Mouse (Mus musculus) forebrain, embryonic 13.5 days (tissue): Measurements from ENCODE around the gene Polr1e. TPM values are rescaled to one million over a fixed set of nuclear protein-coding genes. Genes with fewer than 3 reads are reported as not detected.
A peak's percentile ranks its signal among the peaks of the same experiment; 100 is the strongest.
"Not testable (repeated sequence)": the region's sequence is repeated elsewhere in the genome, so short reads cannot be mapped to it uniquely, and the experiment has no call there.

Source experiments
- ATAC-seq: fragments of 200-750 bp; cut with Nextera tagmentation; 2 replicates; pipeline ENCODE4 v1.8.0; 2017
- H3K27ac ChIP-seq: fragments of 300-500 bp; sonication (generic); 2 replicates; pipeline ENCODE4 v1.5.1; 2015; ENCODE audit warnings: inconsistent platforms, mild to moderate bottlenecking, moderate library complexity
- H3K27me3 ChIP-seq: fragments of 300-500 bp; sonication (generic); 2 replicates; pipeline ENCODE4 v1.6.1; 2015; ENCODE audit warnings: mild to moderate bottlenecking, inconsistent platforms
- H3K36me3 ChIP-seq: fragments of 300-500 bp; sonication (generic); 2 replicates; pipeline ENCODE4 v1.6.1; 2015; ENCODE audit warnings: mild to moderate bottlenecking, inconsistent platforms; ENCODE audit not compliant: poor library complexity, severe bottlenecking
- H3K4me1 ChIP-seq: fragments of 300-500 bp; sonication (generic); 2 replicates; pipeline ENCODE4 v1.6.1; 2015; ENCODE audit warnings: inconsistent platforms
- H3K4me2 ChIP-seq: fragments of 300-500 bp; sonication (generic); 2 replicates; pipeline ENCODE4 v1.6.1; 2015; ENCODE audit warnings: inconsistent platforms, mild to moderate bottlenecking, moderate library complexity
- H3K4me3 ChIP-seq: fragments of 300-500 bp; sonication (generic); 2 replicates; pipeline ENCODE4 v1.5.1; 2015; ENCODE audit warnings: mild to moderate bottlenecking, inconsistent platforms
- H3K9ac ChIP-seq: fragments of 300-500 bp; sonication (generic); 2 replicates; pipeline ENCODE4 v1.6.1; 2015; ENCODE audit warnings: mild to moderate bottlenecking, inconsistent platforms
- H3K9me3 ChIP-seq: fragments of 300-500 bp; sonication (generic); replicated peaks from 2 replicates; pipeline ENCODE4 v1.6.1; 2016; ENCODE audit warnings: inconsistent platforms
- WGBS: fragments of 180-500 bp; shearing (Covaris S2); methylation state at CpG from one replicate; pipeline ENCODE4 v1.1.7; 2015; 5-methylcytosine and 5-hydroxymethylcytosine counted together
- polyA plus RNA-seq: library from polyadenylated mRNA; unstranded; fragments of >200 nt; fragmentation: Nextera tagmentation; extraction: Ambion mirVana; gene quantifications from 2 replicates; pipeline ENCODE4 v1.2.1, GENCODE M21; 2015

Gene Polr1e
- polyA plus RNA-seq, 1 experiment from 2014 or later, result 37.2 TPM

GRCm38 (mm10) chr4:45037455-45038410, 19.4 kb downstream of the Polr1e start:
- peaks cover 82% of the 10 kb centered on the region for H3K36me3 ChIP-seq

GRCm38 (mm10) chr4:45038879-45039278, 20.5 kb downstream of the Polr1e start:
- H3K4me1 ChIP-seq, H3K4me3 ChIP-seq, H3K4me2 ChIP-seq, ATAC-seq, H3K27ac ChIP-seq, H3K27me3 ChIP-seq, H3K9ac ChIP-seq, H3K9me3 ChIP-seq: not testable (repeated sequence)
- H3K36me3 ChIP-seq, result peaks cover 82% of the 10 kb centered on the region
- WGBS, result 62% methylated on average over 8 of the region's 8 CpGs

More at GRCm38 (mm10) chr4:45037455-45038410, 19.4 kb downstream of the Polr1e start:
- H3K27me3 ChIP-seq, result no peaks in the 10 kb centered on the region
- no peaks in the 10 kb centered on the region for H3K9me3 ChIP-seq
- no peak overlapping the region for H3K27ac ChIP-seq
- no peak for ATAC-seq
- no peaks in the 10 kb centered on the region for H3K4me1 ChIP-seq
- WGBS, result 90% methylated on average over 13 of the region's 13 CpGs
- no peak overlapping the region for H3K4me3 ChIP-seq
- no peak overlapping the region for H3K9ac ChIP-seq
- no peak overlapping the region for H3K4me2 ChIP-seq

- not testable (repeated sequence) for H3K4me3 ChIP-seq, H3K4me2 ChIP-seq, H3K9ac ChIP-seq, H3K9me3 ChIP-seq, H3K27ac ChIP-seq, H3K4me1 ChIP-seq, ATAC-seq, H3K27me3 ChIP-seq
- peaks cover 82% of the 10 kb centered on the region for H3K36me3 ChIP-seq
- WGBS, result 91% methylated on average over 7 of the region's 7 CpGs
Measured at GRCm38 (mm10) chr4:45039546-45039945, 21.2 kb downstream of the Polr1e start.

- Histone ChIP-seq H3K4me3 (no peak overlapping the region), H3K4me1 (no peaks in the 10 kb centered on the region), H3K4me2 (no peak overlapping the region), H3K36me3 (peaks cover 82% of the 10 kb centered on the region), H3K9me3 (no peaks in the 10 kb centered on the region), H3K27ac (no peak overlapping the region), H3K27me3 (no peaks in the 10 kb centered on the region), H3K9ac (no peak overlapping the region)
- ATAC-seq, result no peak
- WGBS, result 87% methylated on average over 7 of the region's 7 CpGs
Measured at GRCm38 (mm10) chr4:45040795-45041194, 22.4 kb downstream of the Polr1e start.

- ATAC-seq, result no peak
- no peak overlapping the region for H3K27ac ChIP-seq
- peaks cover 77% of the 10 kb centered on the region for H3K36me3 ChIP-seq
- H3K4me2 ChIP-seq, result no peak overlapping the region
- 0 out of 2 replicates have a peak, but pooled peaks cover 3% of the 10 kb centered on the region for H3K4me1 ChIP-seq
- H3K9ac ChIP-seq, result no peak overlapping the region
- no peaks in the 10 kb centered on the region for H3K9me3 ChIP-seq
- 95% methylated on average over 5 of the region's 5 CpGs for WGBS
- no peak overlapping the region for H3K4me3 ChIP-seq
- no peaks in the 10 kb centered on the region for H3K27me3 ChIP-seq
Measured at GRCm38 (mm10) chr4:45046679-45047078, 28.3 kb downstream of the Polr1e start.

- H3K27me3 ChIP-seq, result no peaks in the 10 kb centered on the region
- H3K36me3 ChIP-seq, result peaks cover 70% of the 10 kb centered on the region
- no peaks in the 10 kb centered on the region for H3K9me3 ChIP-seq
- ATAC-seq, result no peak
- H3K9ac ChIP-seq, result no peak overlapping the region
- no peak overlapping the region for H3K4me3 ChIP-seq
- 0 out of 2 replicates have a peak, but pooled peaks cover 3% of the 10 kb centered on the region for H3K4me1 ChIP-seq
- H3K4me2 ChIP-seq, result no peak overlapping the region
- 82% methylated on average over 9 of the region's 9 CpGs for WGBS
- no peak overlapping the region for H3K27ac ChIP-seq
Measured at GRCm38 (mm10) chr4:45047286-45047887, 29.0 kb downstream of the Polr1e start.

- 70% methylated on average over 9 of the region's 9 CpGs for WGBS
- H3K9ac ChIP-seq, result no peak overlapping the region
- ATAC-seq, result no peak
Measured at GRCm38 (mm10) chr4:45047956-45048355, 29.6 kb downstream of the Polr1e start.

GRCm38 (mm10) chr4:45054862-45055261, 36.5 kb downstream of the Polr1e start:
- H3K4me3 ChIP-seq, result no peak overlapping the region
- H3K36me3 ChIP-seq, result peaks cover 51% of the 10 kb centered on the region
- H3K9me3 ChIP-seq, result no peaks in the 10 kb centered on the region
- no peaks in the 10 kb centered on the region for H3K27me3 ChIP-seq
- no peaks in the 10 kb centered on the region for H3K4me1 ChIP-seq
- H3K4me2 ChIP-seq, result no peak overlapping the region
- H3K27ac ChIP-seq, result no peak overlapping the region
- no peak for ATAC-seq
- H3K9ac ChIP-seq, result no peak overlapping the region
- WGBS, result 54% methylated on average over 3 of the region's 3 CpGs

More at GRCm38 (mm10) chr4:45047956-45048355, 29.6 kb downstream of the Polr1e start:
- Histone ChIP-seq H3K27ac (peak overlapping the region; percentile 31), H3K4me3 (no peak overlapping the region), H3K4me1 (0 out of 2 replicates have a peak, but pooled peaks cover 3% of the 10 kb centered on the region), H3K9me3 (no peaks in the 10 kb centered on the region), H3K27me3 (no peaks in the 10 kb centered on the region), H3K36me3 (peaks cover 68% of the 10 kb centered on the region), H3K4me2 (no peak overlapping the region)

- no peaks in the 10 kb centered on the region for H3K4me1 ChIP-seq
- no peak overlapping the region for H3K4me2 ChIP-seq
- no peak overlapping the region for H3K4me3 ChIP-seq
- no peak overlapping the region for H3K27ac ChIP-seq
- ATAC-seq, result no peak
- H3K9ac ChIP-seq, result no peak overlapping the region
- H3K27me3 ChIP-seq, result no peaks in the 10 kb centered on the region
- peaks cover 51% of the 10 kb centered on the region for H3K36me3 ChIP-seq
- 91% methylated on average over 8 of the region's 8 CpGs for WGBS
- H3K9me3 ChIP-seq, result no peaks in the 10 kb centered on the region
Measured at GRCm38 (mm10) chr4:45055451-45055850, 37.1 kb downstream of the Polr1e start.

GRCm38 (mm10) chr4:45063836-45064235, 45.5 kb downstream of the Polr1e start:
- not testable (repeated sequence) for ATAC-seq, H3K4me1 ChIP-seq, H3K4me3 ChIP-seq, H3K9me3 ChIP-seq, H3K9ac ChIP-seq, H3K27ac ChIP-seq, H3K4me2 ChIP-seq, H3K27me3 ChIP-seq
- H3K36me3 ChIP-seq, result peaks cover 35% of the 10 kb centered on the region
- WGBS, result 76% methylated on average over 1 of the region's 1 CpGs

GRCm38 (mm10) chr4:45064577-45064976, 46.2 kb downstream of the Polr1e start:
- no peak for ATAC-seq
- peaks cover 9% of the 10 kb centered on the region; the same call in 1 of the 2 replicates for H3K4me1 ChIP-seq
- H3K9ac ChIP-seq, result no peak overlapping the region
- H3K9me3 ChIP-seq, result no peaks in the 10 kb centered on the region
- H3K27me3 ChIP-seq, result no peaks in the 10 kb centered on the region
- H3K4me2 ChIP-seq, result no peak overlapping the region
- no peak overlapping the region for H3K4me3 ChIP-seq
- peaks cover 27% of the 10 kb centered on the region for H3K36me3 ChIP-seq
- H3K27ac ChIP-seq, result no peak overlapping the region
- 90% methylated on average over 2 of the region's 2 CpGs for WGBS

GRCm38 (mm10) chr4:45066036-45066730, 47.8 kb downstream of the Polr1e start:
- H3K27me3 ChIP-seq, result no peaks in the 10 kb centered on the region
- no peak overlapping the region for H3K4me3 ChIP-seq
- WGBS, result 50% methylated on average over 2 of the region's 2 CpGs
- no peak overlapping the region for H3K4me2 ChIP-seq
- peaks cover 11% of the 10 kb centered on the region for H3K36me3 ChIP-seq
- ATAC-seq, result no peak
- H3K27ac ChIP-seq, result no peak overlapping the region
- no peak overlapping the region for H3K9ac ChIP-seq
- no peaks in the 10 kb centered on the region for H3K9me3 ChIP-seq
- H3K4me1 ChIP-seq, result peaks cover 10% of the 10 kb centered on the region; the same call in 1 of the 2 replicates
